Mouse (Mus musculus) liver, embryonic 12.5 days (tissue): Measurements from ENCODE around the gene Parp16. TPM values are rescaled to one million over a fixed set of nuclear protein-coding genes. Genes with fewer than 3 reads are reported as not detected.
"Not testable (repeated sequence)": the region's sequence is repeated elsewhere in the genome, so short reads cannot be mapped to it uniquely, and the experiment has no call there.

Source experiments
- ATAC-seq: fragments of 200-750 bp; cut with Nextera tagmentation; 2 replicates; pipeline ENCODE4 v1.8.0; 2017; ENCODE audit warnings: moderate number of reproducible peaks, mild to moderate bottlenecking, moderate library complexity
- H3K27ac ChIP-seq: fragments of 300-500 bp; sonication (generic); 2 replicates; pipeline ENCODE4 v1.5.1; 2016; ENCODE audit warnings: mild to moderate bottlenecking
- H3K27me3 ChIP-seq: fragments of 300-500 bp; sonication (generic); replicated peaks from 2 replicates; pipeline ENCODE4 v1.6.1; 2016; ENCODE audit warnings: mild to moderate bottlenecking, moderate library complexity
- H3K36me3 ChIP-seq: fragments of 300-500 bp; sonication (generic); 2 replicates; pipeline ENCODE4 v1.6.1; 2016; ENCODE audit warnings: mild to moderate bottlenecking, moderate library complexity
- H3K4me1 ChIP-seq: fragments of 300-500 bp; sonication (generic); 2 replicates; pipeline ENCODE4 v1.6.1; 2016
- H3K4me2 ChIP-seq: fragments of 300-500 bp; sonication (generic); 2 replicates; pipeline ENCODE4 v1.6.1; 2016; ENCODE audit warnings: mild to moderate bottlenecking, moderate library complexity
- H3K4me3 ChIP-seq: fragments of 300-500 bp; sonication (generic); 2 replicates; pipeline ENCODE4 v1.5.1; 2016; ENCODE audit warnings: mild to moderate bottlenecking, moderate library complexity
- H3K9ac ChIP-seq: fragments of 300-500 bp; sonication (generic); 2 replicates; pipeline ENCODE4 v1.6.1; 2016; ENCODE audit warnings: mild to moderate bottlenecking, moderate library complexity
- H3K9me3 ChIP-seq: fragments of 300-500 bp; sonication (generic); replicated peaks from 2 replicates; pipeline ENCODE4 v1.6.1; 2016; ENCODE audit warnings: mild to moderate bottlenecking, moderate library complexity
- WGBS: fragments of 180-500 bp; shearing (Covaris S2); methylation state at CpG from one replicate; pipeline ENCODE4 v1.1.7; 2016; ENCODE audit not compliant: insufficient replicate concordance; 5-methylcytosine and 5-hydroxymethylcytosine counted together
- polyA plus RNA-seq: library from polyadenylated mRNA; unstranded; fragments of >200 nt; fragmentation: Nextera tagmentation; extraction: Ambion mirVana; gene quantifications from 2 replicates; pipeline ENCODE4 v1.2.1, GENCODE M21; 2016

Parp16 gene
- polyA plus RNA-seq, 1 experiment from 2014 or later, result 7.7 TPM

GRCm38 (mm10) chr9:65201381-65202164, 6.4 kb downstream of the Parp16 start:
- H3K4me2 ChIP-seq, result peak overlapping the region; percentile 77
- peak overlapping the region; percentile 94 for H3K27ac ChIP-seq
- no peaks in the 10 kb centered on the region for H3K27me3 ChIP-seq
- peak overlapping the region; percentile 56 for H3K4me3 ChIP-seq
- no peaks in the 10 kb centered on the region for H3K36me3 ChIP-seq
- peaks cover 55% of the 10 kb centered on the region for H3K4me1 ChIP-seq
- WGBS, result under 1% methylated on average over 18 of the region's 18 CpGs
- peak; percentile 87 for ATAC-seq
- H3K9me3 ChIP-seq, result no peaks in the 10 kb centered on the region
- peak overlapping the region; percentile 79 for H3K9ac ChIP-seq

GRCm38 (mm10) chr9:65202165-65202754, 7.1 kb downstream of the Parp16 start:
- H3K27me3 ChIP-seq, result no peaks in the 10 kb centered on the region
- WGBS, result 18% methylated on average over 11 of the region's 11 CpGs
- ATAC-seq, result 0 out of 2 replicates have a peak, but pooled peaks have one; percentile 3
- H3K4me2 ChIP-seq, result peak overlapping the region; percentile 77
- H3K27ac ChIP-seq, result peak overlapping the region; percentile 94
- no peaks in the 10 kb centered on the region for H3K9me3 ChIP-seq
- H3K4me3 ChIP-seq, result peak overlapping the region; percentile 56
- H3K9ac ChIP-seq, result peak overlapping the region; percentile 79
- H3K36me3 ChIP-seq, result no peaks in the 10 kb centered on the region
- peaks cover 51% of the 10 kb centered on the region for H3K4me1 ChIP-seq

GRCm38 (mm10) chr9:65205049-65205815, 10.1 kb downstream of the Parp16 start:
- ATAC-seq, result no peak
- H3K36me3 ChIP-seq, result no peaks in the 10 kb centered on the region
- no peak overlapping the region; the same call in 1 of the 2 replicates for H3K27ac ChIP-seq
- H3K4me3 ChIP-seq, result no peak overlapping the region
- no peaks in the 10 kb centered on the region for H3K9me3 ChIP-seq
- no peak overlapping the region for H3K9ac ChIP-seq
- H3K4me1 ChIP-seq, result peaks cover 33% of the 10 kb centered on the region
- H3K4me2 ChIP-seq, result no peak overlapping the region
- 64% methylated on average over 11 of the region's 11 CpGs for WGBS
- H3K27me3 ChIP-seq, result no peaks in the 10 kb centered on the region

- not testable (repeated sequence) for H3K9me3 ChIP-seq, ATAC-seq
- WGBS, result 68% methylated on average over 9 of the region's 9 CpGs
Observed at GRCm38 (mm10) chr9:65207041-65207815, 12.1 kb downstream of the Parp16 start.

GRCm38 (mm10) chr9:65208293-65209179, 13.4 kb downstream of the Parp16 start:
- Histone ChIP-seq H3K4me1 (peaks cover 28% of the 10 kb centered on the region), H3K36me3 (no peaks in the 10 kb centered on the region), H3K4me2 (0 out of 2 replicates have a peak overlapping the region, but pooled peaks have one; percentile 8), H3K4me3 (no peak overlapping the region), H3K9ac (peak overlapping the region; percentile 25; the same call in 1 of the 2 replicates), H3K27me3 (no peaks in the 10 kb centered on the region), H3K27ac (0 out of 2 replicates have a peak overlapping the region, but pooled peaks have one; percentile 22), H3K9me3 (no peaks in the 10 kb centered on the region)
- peak; percentile 59 for ATAC-seq
- WGBS, result 76% methylated on average over 32 of the region's 32 CpGs

More at GRCm38 (mm10) chr9:65207041-65207815, 12.1 kb downstream of the Parp16 start:
- not testable (repeated sequence) for H3K4me2 ChIP-seq, H3K27me3 ChIP-seq, H3K9ac ChIP-seq, H3K4me3 ChIP-seq, H3K36me3 ChIP-seq, H3K27ac ChIP-seq
- peaks cover 27% of the 10 kb centered on the region for H3K4me1 ChIP-seq

- Histone ChIP-seq H3K27me3 (no peaks in the 10 kb centered on the region), H3K9me3 (no peaks in the 10 kb centered on the region), H3K9ac (no peak overlapping the region), H3K4me3 (no peak overlapping the region), H3K4me2 (no peak overlapping the region), H3K27ac (no peak overlapping the region), H3K4me1 (peaks cover 44% of the 10 kb centered on the region), H3K36me3 (no peaks in the 10 kb centered on the region)
- WGBS, result 58% methylated on average over 1 of the region's 1 CpGs
- no peak for ATAC-seq
Observed at GRCm38 (mm10) chr9:65211598-65211997, 16.4 kb downstream of the Parp16 start.

- Histone ChIP-seq H3K36me3 (no peaks in the 10 kb centered on the region), H3K4me2 (peak overlapping the region; percentile 99), H3K9ac (peak overlapping the region; percentile 98), H3K27me3 (no peaks in the 10 kb centered on the region), H3K27ac (peak overlapping the region; percentile 100), H3K4me3 (peak overlapping the region; percentile 85), H3K4me1 (peaks cover 60% of the 10 kb centered on the region), H3K9me3 (no peaks in the 10 kb centered on the region)
- no peak for ATAC-seq
- 10% methylated on average over 10 of the region's 10 CpGs for WGBS
Observed at GRCm38 (mm10) chr9:65214425-65214777, 19.2 kb downstream of the Parp16 start.

GRCm38 (mm10) chr9:65214778-65215493, 19.8 kb downstream of the Parp16 start:
- Histone ChIP-seq H3K9me3 (no peaks in the 10 kb centered on the region), H3K36me3 (no peaks in the 10 kb centered on the region), H3K4me3 (peak overlapping the region; percentile 85), H3K27me3 (no peaks in the 10 kb centered on the region), H3K4me2 (peak overlapping the region; percentile 99), H3K9ac (peak overlapping the region; percentile 98), H3K4me1 (peaks cover 60% of the 10 kb centered on the region), H3K27ac (peak overlapping the region; percentile 100)
- 0% methylated on average over 59 of the region's 59 CpGs for WGBS
- peak; percentile 94 for ATAC-seq

- peak overlapping the region; percentile 100 for H3K27ac ChIP-seq
- H3K4me3 ChIP-seq, result peak overlapping the region; percentile 85
- H3K9ac ChIP-seq, result peak overlapping the region; percentile 98
- no peaks in the 10 kb centered on the region for H3K27me3 ChIP-seq
- WGBS, result 3% methylated on average over 31 of the region's 31 CpGs
- no peaks in the 10 kb centered on the region for H3K36me3 ChIP-seq
- no peaks in the 10 kb centered on the region for H3K9me3 ChIP-seq
- H3K4me1 ChIP-seq, result peaks cover 63% of the 10 kb centered on the region
- peak overlapping the region; percentile 99 for H3K4me2 ChIP-seq
- peak; percentile 82 for ATAC-seq
Observed at GRCm38 (mm10) chr9:65215494-65216126, 20.5 kb downstream of the Parp16 start.

GRCm38 (mm10) chr9:65216972-65217371, 21.8 kb downstream of the Parp16 start:
- peak overlapping the region; percentile 85 for H3K4me3 ChIP-seq
- H3K36me3 ChIP-seq, result no peaks in the 10 kb centered on the region
- H3K4me1 ChIP-seq, result peaks cover 66% of the 10 kb centered on the region
- H3K4me2 ChIP-seq, result peak overlapping the region; percentile 99
- H3K9ac ChIP-seq, result peak overlapping the region; percentile 98
- no peaks in the 10 kb centered on the region for H3K27me3 ChIP-seq
- whole genome bisulfite sequencing, result 10% methylated on average over 8 of the region's 8 CpGs
- peak overlapping the region; percentile 100 for H3K27ac ChIP-seq
- ATAC-seq, result no peak
- H3K9me3 ChIP-seq, result no peaks in the 10 kb centered on the region
